Mouse (Mus musculus) heart, embryonic 11.5 days (tissue): ENCODE results near the gene Ankrd60. TPM values are rescaled to one million over a fixed set of nuclear protein-coding genes. Genes with fewer than 3 reads are reported as not detected.

Experiments used
- ATAC-seq: fragments of 200-750 bp; cut with Nextera tagmentation; replicated peaks from 2 replicates; pipeline ENCODE4 v1.8.0; 2017; ENCODE audit warnings: moderate library complexity; ENCODE audit not compliant: insufficient number of reproducible peaks, low FRiP score, low TSS enrichment
- H3K27ac ChIP-seq: fragments of 300-500 bp; sonication (generic); 2 replicates; pipeline ENCODE4 v1.5.1; 2014; ENCODE audit warnings: mild to moderate bottlenecking, low read depth, low read length
- H3K27me3 ChIP-seq: fragments of 300-500 bp; sonication (generic); 2 replicates; pipeline ENCODE4 v1.6.1; 2014; ENCODE audit warnings: mild to moderate bottlenecking, low read length, mixed read lengths; ENCODE audit not compliant: control insufficient read depth, insufficient read depth
- H3K36me3 ChIP-seq: fragments of 300-500 bp; sonication (generic); 2 replicates; pipeline ENCODE4 v1.6.1; 2014; ENCODE audit warnings: mild to moderate bottlenecking, low read length, moderate library complexity, mixed read lengths; ENCODE audit not compliant: control insufficient read depth, insufficient read depth
- H3K4me1 ChIP-seq: fragments of 300-500 bp; sonication (generic); 2 replicates; pipeline ENCODE4 v1.6.1; 2014; ENCODE audit warnings: low read length; ENCODE audit not compliant: control insufficient read depth, insufficient read depth
- H3K4me2 ChIP-seq: fragments of 300-500 bp; sonication (generic); 2 replicates; pipeline ENCODE4 v1.6.1; 2014; ENCODE audit warnings: mild to moderate bottlenecking, moderate library complexity
- H3K4me3 ChIP-seq: fragments of 300-500 bp; sonication (generic); 2 replicates; pipeline ENCODE4 v1.5.1; 2014; ENCODE audit warnings: low read depth, low read length
- H3K9ac ChIP-seq: fragments of 300-500 bp; sonication (generic); 2 replicates; pipeline ENCODE4 v1.6.1; 2014; ENCODE audit warnings: mild to moderate bottlenecking, low read depth, low read length, moderate library complexity
- H3K9me3 ChIP-seq: fragments of 300-500 bp; sonication (generic); replicated peaks from 2 replicates; pipeline ENCODE4 v1.6.1; 2016; ENCODE audit warnings: low read length; ENCODE audit not compliant: control insufficient read depth
- WGBS: fragments of 180-500 bp; shearing (Covaris S2); extraction: QIAGEN DNeasy Blood & Tissue Kit; methylation state at CpG from one replicate; pipeline ENCODE4 v1.1.7; 2014; ENCODE audit not compliant: insufficient replicate concordance; 5-methylcytosine and 5-hydroxymethylcytosine counted together
- polyA plus RNA-seq: library from polyadenylated mRNA; unstranded; fragments of >200 nt; fragmentation: Nextera tagmentation; extraction: Ambion mirVana; gene quantifications from 2 replicates; pipeline ENCODE4 v1.2.1, GENCODE M21; 2014

Gene Ankrd60
- polyA plus RNA-seq, 1 experiment from 2014 or later: not detected

DNA sequence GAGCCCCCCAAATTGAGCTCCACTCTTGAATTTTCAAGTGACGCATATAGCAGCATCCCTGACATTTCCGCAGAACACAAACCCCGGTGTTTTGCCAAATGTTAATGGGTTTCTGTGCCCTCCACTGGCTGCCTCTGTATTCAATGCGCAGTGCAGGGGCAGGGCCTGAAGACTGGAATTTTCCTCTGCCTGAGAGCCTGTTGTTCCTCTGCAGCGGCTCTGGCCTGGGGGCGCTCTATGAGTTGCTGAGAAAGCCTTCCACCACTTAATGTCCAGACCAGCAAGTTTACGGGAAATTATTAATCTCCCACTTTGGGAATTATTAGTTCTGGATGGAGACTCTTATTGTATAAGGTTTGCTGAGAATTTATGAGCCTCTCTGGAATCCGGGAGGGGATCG, 14.0 kb downstream of the Ankrd60 start:
- WGBS: 66% methylated on average over 9 of the region's 9 CpGs
- no peaks in the 10 kb centered on the region for H3K27me3 ChIP-seq

DNA sequence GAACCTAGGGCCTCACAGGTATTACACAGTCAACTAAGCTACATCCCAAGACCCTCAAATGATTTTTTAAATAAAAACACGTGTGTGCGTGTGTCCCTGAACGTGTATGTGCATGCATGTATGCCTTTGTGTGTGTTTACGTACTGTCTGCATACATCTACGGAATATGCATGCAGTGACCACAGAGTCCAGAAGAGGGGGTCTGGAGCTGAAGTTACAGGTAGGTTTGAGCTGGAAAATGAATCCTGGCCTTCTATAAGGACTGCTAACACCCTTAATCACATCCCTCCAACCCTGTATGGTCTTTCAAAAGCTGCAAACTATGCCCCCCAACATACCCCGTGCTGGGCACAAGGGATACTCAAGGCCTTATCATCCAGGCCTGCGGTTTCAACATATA, 14.8 kb downstream of the Ankrd60 start:
- Histone ChIP-seq H3K36me3 (no peaks in the 10 kb centered on the region), H3K4me2 (no peak overlapping the region), H3K4me3 (no peak overlapping the region), H3K27me3 (no peaks in the 10 kb centered on the region), H3K27ac (no peak overlapping the region), H3K9ac (no peak overlapping the region), H3K9me3 (no peaks in the 10 kb centered on the region), H3K4me1 (no peaks in the 10 kb centered on the region)
- 63% methylated on average over 7 of the region's 7 CpGs for WGBS
- no peak for ATAC-seq

More for the DNA sequence above, 14.0 kb downstream of the Ankrd60 start:
- no peak overlapping the region for H3K4me3 ChIP-seq
- H3K9me3 ChIP-seq: no peaks in the 10 kb centered on the region
- no peak overlapping the region for H3K4me2 ChIP-seq
- H3K36me3 ChIP-seq: no peaks in the 10 kb centered on the region
- ATAC-seq: no peak
- H3K27ac ChIP-seq: no peak overlapping the region
- H3K9ac ChIP-seq: no peak overlapping the region
- no peaks in the 10 kb centered on the region for H3K4me1 ChIP-seq

DNA sequence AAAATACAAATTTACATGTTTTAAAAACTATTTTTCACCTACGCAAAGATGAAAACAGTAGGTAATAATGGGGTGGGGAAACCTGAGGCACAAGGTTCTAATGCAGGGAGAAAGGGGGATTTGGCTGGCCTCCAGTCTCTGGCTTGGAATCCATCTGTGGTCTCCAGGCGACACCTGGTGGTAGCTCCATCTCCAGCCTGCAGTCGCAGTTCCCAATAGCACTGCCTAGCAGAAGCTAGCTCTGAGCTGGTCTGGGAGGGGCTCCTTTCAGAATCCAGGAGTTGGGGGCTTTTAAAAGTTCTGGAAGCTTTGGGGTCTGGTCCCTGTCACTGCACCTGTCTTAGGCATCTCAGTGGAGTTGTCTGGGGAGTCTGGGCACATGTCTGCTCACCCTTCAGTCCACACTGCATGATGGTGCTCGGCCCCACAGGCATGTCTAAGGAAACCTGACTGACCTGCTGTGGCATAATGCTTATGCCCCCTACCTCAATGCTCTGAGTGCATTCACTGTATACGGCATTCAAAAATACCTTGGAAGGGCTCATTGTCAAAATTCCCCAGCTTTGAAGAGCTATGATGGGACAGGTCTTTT, 16.2 kb downstream of the Ankrd60 start:
- Histone ChIP-seq H3K27ac (no peak overlapping the region), H3K4me2 (no peak overlapping the region), H3K9ac (no peak overlapping the region), H3K9me3 (no peaks in the 10 kb centered on the region), H3K36me3 (no peaks in the 10 kb centered on the region), H3K4me3 (no peak overlapping the region), H3K4me1 (no peaks in the 10 kb centered on the region), H3K27me3 (no peaks in the 10 kb centered on the region)
- ATAC-seq: no peak
- 30% methylated on average over 5 of the region's 5 CpGs for WGBS

DNA sequence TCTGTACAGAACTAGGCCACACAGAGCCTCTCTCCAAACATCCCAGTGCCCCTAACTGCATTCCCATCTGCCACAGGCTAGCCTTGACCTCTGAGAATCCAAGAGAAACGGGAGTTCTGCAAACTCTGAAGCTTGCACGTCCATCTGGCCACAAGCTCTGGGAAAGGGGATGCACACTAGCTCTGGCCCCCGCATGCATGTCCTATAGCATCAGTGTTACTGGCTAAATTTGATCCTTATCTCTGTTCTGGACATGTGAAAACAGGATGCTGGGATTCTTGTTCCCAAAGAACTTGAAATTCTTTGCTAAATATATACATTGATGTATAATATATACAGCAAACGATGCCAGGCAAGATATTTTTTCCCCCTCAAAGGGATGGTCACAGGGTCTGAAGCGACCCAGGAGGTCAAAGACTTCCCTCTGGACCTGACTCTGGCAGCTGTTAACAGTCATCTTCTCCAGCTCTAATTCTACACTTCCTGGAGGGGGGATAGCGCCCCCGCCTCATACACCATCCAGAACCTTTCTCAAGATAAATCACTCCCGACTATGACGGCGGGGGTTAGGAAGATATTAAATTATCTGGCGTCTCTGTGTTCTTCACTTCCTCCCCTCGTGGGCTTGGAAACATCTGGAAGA, 19.3 kb downstream of the Ankrd60 start:
- Histone ChIP-seq H3K9me3 (no peaks in the 10 kb centered on the region), H3K27me3 (peaks cover 7% of the 10 kb centered on the region; the same call in 1 of the 2 replicates), H3K27ac (no peak overlapping the region), H3K9ac (no peak overlapping the region), H3K4me3 (no peak overlapping the region), H3K4me1 (no peaks in the 10 kb centered on the region), H3K36me3 (no peaks in the 10 kb centered on the region), H3K4me2 (no peak overlapping the region)
- 62% methylated on average over 12 of the region's 12 CpGs for WGBS
- no peak for ATAC-seq

DNA sequence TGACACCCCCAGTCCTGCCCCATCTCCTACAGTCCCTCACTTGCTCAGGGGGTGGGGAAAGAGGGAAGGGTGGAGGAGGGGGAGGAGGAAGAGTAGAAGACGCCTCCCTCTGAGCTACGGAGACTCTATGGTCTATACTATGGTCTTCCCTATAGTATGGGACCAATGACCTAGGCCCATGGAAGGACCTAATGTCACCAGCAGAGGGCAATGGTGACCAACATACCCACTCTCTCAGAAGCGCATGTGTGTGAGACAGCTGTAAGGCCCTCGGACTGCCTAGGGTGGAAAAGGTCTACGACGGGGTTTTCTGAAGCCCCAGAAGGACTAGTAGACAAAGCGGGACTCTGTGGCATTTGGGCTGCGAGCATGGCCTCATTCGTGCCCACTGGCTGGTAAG, 24.3 kb downstream of the Ankrd60 start:
- Histone ChIP-seq H3K27me3 (peaks cover 12% of the 10 kb centered on the region; the same call in 1 of the 2 replicates), H3K9ac (no peak overlapping the region), H3K36me3 (no peaks in the 10 kb centered on the region), H3K4me1 (no peaks in the 10 kb centered on the region), H3K4me2 (no peak overlapping the region), H3K9me3 (no peaks in the 10 kb centered on the region), H3K4me3 (no peak overlapping the region), H3K27ac (no peak overlapping the region)
- WGBS: 38% methylated on average over 9 of the region's 9 CpGs
- ATAC-seq: no peak

DNA sequence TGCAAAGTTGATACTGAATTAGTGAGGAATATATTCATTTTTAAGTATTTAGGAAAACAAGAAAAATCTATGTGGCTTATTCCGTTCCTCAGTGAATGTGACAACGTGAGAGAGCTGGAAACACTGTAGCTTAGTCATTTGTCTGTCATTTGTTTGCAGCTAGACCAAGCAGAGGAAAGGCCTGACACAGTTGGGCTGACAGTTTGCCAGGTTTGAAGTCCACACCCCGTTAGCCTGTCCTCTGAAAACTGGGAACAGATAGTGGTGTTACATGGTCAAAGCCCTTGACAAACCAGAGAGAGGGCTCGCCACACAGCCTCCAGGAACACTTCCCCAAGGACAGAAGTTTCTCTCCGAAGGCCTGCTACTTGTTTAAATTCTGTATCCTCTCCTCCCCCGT, 27.5 kb downstream of the Ankrd60 start:
- WGBS: 55% methylated on average over 6 of the region's 6 CpGs
- peaks cover 15% of the 10 kb centered on the region for H3K27me3 ChIP-seq

DNA sequence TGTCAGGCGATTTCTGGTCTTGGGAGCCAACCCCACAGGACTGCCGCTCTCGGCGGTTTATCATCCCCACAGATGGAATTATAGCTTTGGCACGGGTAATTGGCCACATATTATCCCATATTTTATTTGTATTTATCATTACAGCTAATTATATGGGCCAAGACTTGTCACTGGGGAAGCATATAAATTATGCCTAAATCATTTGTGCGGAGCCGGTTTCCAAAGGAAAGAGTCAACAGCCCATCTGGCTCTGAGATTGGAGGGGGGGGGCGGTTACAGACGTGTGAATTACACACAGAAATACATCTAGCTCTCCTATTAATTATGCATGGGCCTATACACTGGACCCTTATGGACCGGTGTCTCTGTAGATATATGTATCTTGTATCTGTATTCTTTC, 28.9 kb downstream of the Ankrd60 start:
- peaks cover 14% of the 10 kb centered on the region for H3K27me3 ChIP-seq
- no peaks in the 10 kb centered on the region for H3K4me1 ChIP-seq
- no peaks in the 10 kb centered on the region for H3K36me3 ChIP-seq
- H3K9ac ChIP-seq: no peak overlapping the region
- no peak overlapping the region for H3K4me3 ChIP-seq
- no peak overlapping the region for H3K4me2 ChIP-seq
- no peak overlapping the region for H3K27ac ChIP-seq
- H3K9me3 ChIP-seq: no peaks in the 10 kb centered on the region
- WGBS: 84% methylated on average over 10 of the region's 10 CpGs
- no peak for ATAC-seq

More for the DNA sequence above, 27.5 kb downstream of the Ankrd60 start:
- Histone ChIP-seq H3K4me2 (no peak overlapping the region), H3K9ac (no peak overlapping the region), H3K27ac (no peak overlapping the region), H3K36me3 (no peaks in the 10 kb centered on the region), H3K4me3 (no peak overlapping the region), H3K4me1 (no peaks in the 10 kb centered on the region), H3K9me3 (no peaks in the 10 kb centered on the region)
- no peak for ATAC-seq

DNA sequence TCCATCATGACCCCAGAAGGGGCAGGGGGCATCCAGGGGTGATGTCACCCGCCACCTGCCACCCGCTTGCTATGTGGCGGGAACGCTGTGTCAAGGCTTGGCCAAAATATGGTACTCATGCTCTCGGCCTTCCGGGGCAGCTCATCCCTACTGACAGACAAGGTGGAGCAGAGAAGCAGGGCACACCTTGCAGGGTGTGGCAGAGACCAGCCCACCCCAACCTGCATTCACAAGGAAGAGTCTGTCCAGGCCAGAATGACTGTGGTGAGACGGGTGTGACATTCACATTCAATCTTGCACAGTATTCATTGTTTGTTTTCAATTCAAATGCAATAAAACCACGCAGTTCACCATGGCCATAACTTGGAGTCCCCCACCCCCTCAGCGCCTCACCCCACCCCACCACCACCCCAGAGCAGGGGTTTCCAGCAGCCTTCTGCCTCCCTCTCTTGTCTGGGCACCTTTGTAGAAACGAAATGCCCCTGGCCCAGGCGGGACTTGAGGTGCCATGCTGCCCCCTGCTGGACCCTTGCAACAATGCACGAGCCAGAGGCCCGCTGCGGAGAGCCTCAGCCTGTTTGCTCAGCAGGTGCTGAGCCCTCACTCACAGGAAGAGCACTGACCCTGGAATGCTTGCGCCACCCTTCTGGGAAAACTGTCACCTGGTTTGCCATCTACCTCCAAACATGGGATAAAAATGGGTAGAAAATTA, 32.0 kb downstream of the Ankrd60 start:
- 39% methylated on average over 15 of the region's 15 CpGs for WGBS
- Histone ChIP-seq H3K4me3 (no peak overlapping the region), H3K4me2 (no peak overlapping the region), H3K27ac (no peak overlapping the region), H3K9me3 (no peaks in the 10 kb centered on the region), H3K9ac (no peak overlapping the region), H3K4me1 (no peaks in the 10 kb centered on the region), H3K36me3 (no peaks in the 10 kb centered on the region), H3K27me3 (peaks cover 7% of the 10 kb centered on the region)
- ATAC-seq: 0 out of 2 replicates have a peak, but pooled peaks have one; percentile 40
